Mouse (Mus musculus): ENCODE measurements around the gene Abhd14a. TPM values are rescaled to one million over a fixed set of nuclear protein-coding genes. Genes with fewer than 3 reads are reported as not detected.
"Not testable (repeated sequence)": the region's sequence is repeated elsewhere in the genome, so short reads cannot be mapped to it uniquely, and the experiment has no call there.

Gene Abhd14a
- polyA plus RNA-seq (2015; fragmentation: Nextera tagmentation; extraction: Ambion mirVana), result 21.7 and 26.9 TPM in 2 replicates

GRCm38 (mm10) chr9:106447348-106447747 lies at the start of gene Abhd14a, which contains the start of gene Abhd14b:
Gene Abhd14a (minus strand): TSS chr9:106447678.
Gene Abhd14b (plus strand): TSS chr9:106447459.
- peak; percentile 74 for TF ChIP-seq CTCF (IDR thresholded peaks at IDR 0.05)
- TF ChIP-seq EP300 (IDR thresholded peaks at IDR 0.05), result no peak
- Histone ChIP-seq H3K4me2 (replicated peaks; ENCODE audit: low read depth, low read length) (peak within 1 kb of the TSS; percentile 61), H3K36me3 (ENCODE audit: insufficient read depth, low read length) (no peaks in the 10 kb centered on the region), H3K27ac (ENCODE audit: low read length) (peak within 1 kb of the TSS; percentile 43), H3K4me3 (ENCODE audit: low read depth, low read length) (peak within 1 kb of the TSS; percentile 44), H3K9ac (replicated peaks; ENCODE audit: low read depth) (peak within 1 kb of the TSS; percentile 39), H3K4me1 (ENCODE audit: insufficient read depth, low read depth, low read length) (peaks cover 3% of the 10 kb centered on the region; the same call in 1 of the 2 replicates), H3K27me3 (replicated peaks; ENCODE audit: insufficient read depth, low read length) (no peaks in the 10 kb centered on the region), H3K9me3 (ENCODE audit: low read length) (no peaks in the 10 kb centered on the region)
- WGBS, result under 1% methylated on average over 24 of the region's 24 CpGs
- peak; percentile 91 for ATAC-seq
- peak; percentile 97 for DNase-seq (ENCODE audit: low spot score)

GRCm38 (mm10) chr9:106487602-106488001 lies 40.1 kb upstream of the Abhd14a start:
- not testable (repeated sequence) for H3K9me3 ChIP-seq (ENCODE audit: low read length); H3K9ac ChIP-seq (replicated peaks; ENCODE audit: low read depth); H3K4me2 ChIP-seq (replicated peaks; ENCODE audit: low read depth, low read length); ATAC-seq; H3K27me3 ChIP-seq (replicated peaks; ENCODE audit: insufficient read depth, low read length); H3K27ac ChIP-seq (ENCODE audit: low read length); DNase-seq (ENCODE audit: low spot score); H3K4me1 ChIP-seq (ENCODE audit: insufficient read depth, low read depth, low read length); H3K4me3 ChIP-seq (ENCODE audit: low read depth, low read length)
- 75% methylated on average over 6 of the region's 6 CpGs for WGBS
- H3K36me3 ChIP-seq (ENCODE audit: insufficient read depth, low read length), result 0 out of 2 replicates have a peak, but pooled peaks cover 13% of the 10 kb centered on the region

GRCm38 (mm10) chr9:106485076-106485475 lies 37.6 kb upstream of the Abhd14a start:
- TF ChIP-seq CTCF (IDR thresholded peaks at IDR 0.05) (no peak), EP300 (IDR thresholded peaks at IDR 0.05) (no peak)
- H3K9ac ChIP-seq (replicated peaks; ENCODE audit: low read depth), result no peak overlapping the region
- no peak overlapping the region for H3K4me2 ChIP-seq (replicated peaks; ENCODE audit: low read depth, low read length)
- 82% methylated on average over 10 of the region's 10 CpGs for WGBS
- H3K27me3 ChIP-seq (replicated peaks; ENCODE audit: insufficient read depth, low read length), result no peaks in the 10 kb centered on the region
- H3K36me3 ChIP-seq (ENCODE audit: insufficient read depth, low read length), result peaks cover 13% of the 10 kb centered on the region; the same call in 1 of the 2 replicates
- no peaks in the 10 kb centered on the region for H3K9me3 ChIP-seq (ENCODE audit: low read length)
- DNase-seq (ENCODE audit: low spot score) (no peak), ATAC-seq (no peak)
- no peaks in the 10 kb centered on the region for H3K4me1 ChIP-seq (ENCODE audit: insufficient read depth, low read depth, low read length)
- H3K27ac ChIP-seq (ENCODE audit: low read length), result no peak overlapping the region
- no peak overlapping the region for H3K4me3 ChIP-seq (ENCODE audit: low read depth, low read length)

- TF ChIP-seq EP300 (IDR thresholded peaks at IDR 0.05) (no peak), CTCF (IDR thresholded peaks at IDR 0.05) (no peak)
- H3K4me2 ChIP-seq (replicated peaks; ENCODE audit: low read depth, low read length), result no peak overlapping the region
- DNase-seq (ENCODE audit: low spot score) (no peak), ATAC-seq (no peak)
- H3K9me3 ChIP-seq (ENCODE audit: low read length), result no peaks in the 10 kb centered on the region
- no peaks in the 10 kb centered on the region for H3K4me1 ChIP-seq (ENCODE audit: insufficient read depth, low read depth, low read length)
- no peak overlapping the region for H3K27ac ChIP-seq (ENCODE audit: low read length)
- peaks cover 13% of the 10 kb centered on the region; the same call in 1 of the 2 replicates for H3K36me3 ChIP-seq (ENCODE audit: insufficient read depth, low read length)
- H3K27me3 ChIP-seq (replicated peaks; ENCODE audit: insufficient read depth, low read length), result no peaks in the 10 kb centered on the region
- no peak overlapping the region for H3K9ac ChIP-seq (replicated peaks; ENCODE audit: low read depth)
- WGBS, result 88% methylated on average over 16 of the region's 17 CpGs
- H3K4me3 ChIP-seq (ENCODE audit: low read depth, low read length), result no peak overlapping the region
Measured at GRCm38 (mm10) chr9:106483606-106484005, 36.1 kb upstream of the Abhd14a start.

- Histone ChIP-seq H3K27me3 (replicated peaks; ENCODE audit: insufficient read depth, low read length) (no peaks in the 10 kb centered on the region), H3K36me3 (ENCODE audit: insufficient read depth, low read length) (peaks cover 13% of the 10 kb centered on the region; the same call in 1 of the 2 replicates), H3K27ac (ENCODE audit: low read length) (no peak overlapping the region), H3K9ac (replicated peaks; ENCODE audit: low read depth) (no peak overlapping the region), H3K9me3 (ENCODE audit: low read length) (no peaks in the 10 kb centered on the region), H3K4me2 (replicated peaks; ENCODE audit: low read depth, low read length) (no peak overlapping the region), H3K4me1 (ENCODE audit: insufficient read depth, low read depth, low read length) (peaks cover under 1% of the 10 kb centered on the region; the same call in 1 of the 2 replicates), H3K4me3 (ENCODE audit: low read depth, low read length) (no peak overlapping the region)
- WGBS, result 96% methylated on average over 10 of the region's 10 CpGs
- no peak for TF ChIP-seq EP300 (IDR thresholded peaks at IDR 0.05)
- DNase-seq (ENCODE audit: low spot score), result no peak
- no peak for ATAC-seq
Measured at GRCm38 (mm10) chr9:106483136-106483535, 35.7 kb upstream of the Abhd14a start.

- 84% methylated on average over 16 of the region's 17 CpGs for WGBS
- TF ChIP-seq EP300 (IDR thresholded peaks at IDR 0.05) (no peak), CTCF (IDR thresholded peaks at IDR 0.05) (no peak)
- H3K9ac ChIP-seq (replicated peaks; ENCODE audit: low read depth), result no peak overlapping the region
- H3K27me3 ChIP-seq (replicated peaks; ENCODE audit: insufficient read depth, low read length), result no peaks in the 10 kb centered on the region
- no peak overlapping the region for H3K27ac ChIP-seq (ENCODE audit: low read length)
- ATAC-seq, result no peak
- H3K4me3 ChIP-seq (ENCODE audit: low read depth, low read length), result no peak overlapping the region
- no peaks in the 10 kb centered on the region for H3K9me3 ChIP-seq (ENCODE audit: low read length)
- peaks cover 13% of the 10 kb centered on the region; the same call in 1 of the 2 replicates for H3K36me3 ChIP-seq (ENCODE audit: insufficient read depth, low read length)
- no peak for DNase-seq (ENCODE audit: low spot score)
- peaks cover 5% of the 10 kb centered on the region; the same call in 1 of the 2 replicates for H3K4me1 ChIP-seq (ENCODE audit: insufficient read depth, low read depth, low read length)
- H3K4me2 ChIP-seq (replicated peaks; ENCODE audit: low read depth, low read length), result no peak overlapping the region
Measured at GRCm38 (mm10) chr9:106482578-106483115, 35.2 kb upstream of the Abhd14a start.

Measured in lung, postnatal 0 days (tissue).